Mouse (Mus musculus): ENCODE measurements around the gene Tmem208. TPM values are rescaled to one million over a fixed set of nuclear protein-coding genes. Genes with fewer than 3 reads are reported as not detected.
A peak's percentile ranks its signal among the peaks of the same experiment; 100 is the strongest.

The Tmem208 gene
- total and polyA plus RNA-seq, 2 experiments from 2014 or later = 76.4 to 126 TPM

DNA sequence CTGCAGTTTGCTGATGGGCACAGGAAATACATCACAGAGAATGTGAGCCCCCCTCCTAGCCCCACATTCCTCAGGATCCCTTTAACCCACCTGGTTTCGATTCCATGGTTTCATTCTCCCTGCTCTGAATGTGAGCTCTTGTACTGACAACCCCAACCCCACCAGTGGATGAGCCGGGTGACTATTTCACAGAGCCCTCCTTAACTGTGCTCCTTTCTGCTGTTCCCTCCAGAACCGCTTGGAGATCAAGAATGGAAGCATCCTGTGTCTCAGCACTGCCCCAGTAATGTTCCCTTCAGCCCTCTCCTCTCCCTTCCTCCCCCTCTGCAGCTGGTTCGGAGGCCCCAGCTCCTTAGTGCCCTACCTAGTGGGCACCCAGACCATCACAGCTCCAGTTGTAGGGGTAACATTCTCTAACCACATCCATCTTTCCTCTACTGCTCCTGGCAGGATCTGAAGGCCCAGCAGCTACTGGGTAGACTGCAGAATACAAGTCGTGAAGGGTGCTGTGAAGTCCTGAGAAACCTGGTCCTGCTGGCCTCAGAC lies 19.9 kb upstream of the Tmem208 start:
- Histone ChIP-seq H3K36me3 (ENCODE audit: insufficient read depth) (peaks cover 70% of the 10 kb centered on the region), H3K4me1 (ENCODE audit: insufficient read depth) (peaks cover 4% of the 10 kb centered on the region; the same call in 1 of the 2 replicates), H3K9me3 (ENCODE audit: low read length) (no peaks in the 10 kb centered on the region), H3K4me2 (ENCODE audit: low read depth) (peak overlapping the region; percentile 26; the same call in 1 of the 2 replicates), H3K4me3 (ENCODE audit: low read depth, low read length) (no peak overlapping the region), H3K27ac (ENCODE audit: low read depth, low read length) (no peak overlapping the region), H3K27me3 (ENCODE audit: insufficient read depth, low read length) (no peaks in the 10 kb centered on the region), H3K9ac (peak overlapping the region; percentile 10; the same call in 1 of the 2 replicates)
- ATAC-seq (peak; percentile 51), DNase-seq (no peak)
- no peak for TF ChIP-seq CTCF (IDR thresholded peaks at IDR 0.05; ENCODE audit: low read depth)
- 66% methylated on average over 5 of the region's 5 CpGs for WGBS

DNA sequence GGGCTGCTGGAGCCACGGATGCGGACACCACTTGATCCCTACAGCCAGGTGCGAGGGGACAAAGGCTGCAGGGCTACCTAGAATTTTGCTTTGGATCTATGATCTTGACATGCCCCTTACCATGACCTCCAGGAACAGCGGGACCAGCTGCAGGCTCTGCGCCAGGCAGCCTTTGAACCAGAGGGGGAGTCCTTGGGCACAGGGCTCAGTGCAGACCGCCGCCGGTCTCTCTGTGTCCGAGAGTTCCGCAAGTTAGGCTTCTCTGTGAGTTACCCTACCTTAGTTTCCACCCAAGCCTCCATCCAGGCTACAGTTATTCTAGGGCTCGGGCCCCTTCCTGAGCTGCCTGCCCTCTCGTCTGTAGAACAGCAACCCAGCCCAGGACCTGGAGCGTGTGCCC lies 18.5 kb upstream of the Tmem208 start:
- no peak for DNase-seq
- Histone ChIP-seq H3K4me1 (ENCODE audit: insufficient read depth) (peaks cover 4% of the 10 kb centered on the region; the same call in 1 of the 2 replicates), H3K4me2 (ENCODE audit: low read depth) (no peak overlapping the region), H3K4me3 (ENCODE audit: low read depth, low read length) (no peak overlapping the region), H3K36me3 (ENCODE audit: insufficient read depth) (peaks cover 65% of the 10 kb centered on the region), H3K27ac (ENCODE audit: low read depth, low read length) (no peak overlapping the region), H3K27me3 (ENCODE audit: insufficient read depth, low read length) (no peaks in the 10 kb centered on the region), H3K9ac (no peak overlapping the region), H3K9me3 (ENCODE audit: low read length) (no peaks in the 10 kb centered on the region)
- no peak for TF ChIP-seq CTCF (IDR thresholded peaks at IDR 0.05; ENCODE audit: low read depth)
- ATAC-seq = no peak
- WGBS = 96% methylated on average over 13 of the region's 13 CpGs

DNA sequence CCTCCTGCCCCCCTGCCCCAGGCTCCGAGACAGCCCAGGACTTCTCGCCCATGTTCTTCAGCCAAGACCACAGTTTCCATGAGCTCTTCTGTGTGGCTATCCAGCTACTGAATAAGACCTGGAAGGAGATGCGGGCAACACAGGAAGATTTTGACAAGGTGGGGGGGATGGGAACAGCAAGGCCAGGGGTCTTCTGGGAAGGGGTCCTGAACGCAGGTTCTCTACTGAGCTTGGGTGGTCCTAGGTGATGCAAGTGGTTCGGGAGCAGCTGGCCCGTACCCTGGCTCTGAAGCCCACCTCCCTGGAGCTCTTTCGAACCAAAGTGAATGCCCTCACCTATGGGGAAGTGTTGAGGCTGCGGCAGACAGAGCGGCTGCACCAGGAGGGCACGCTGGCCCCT lies 17.7 kb upstream of the Tmem208 start:
- Histone ChIP-seq H3K4me1 (ENCODE audit: insufficient read depth) (peaks cover 4% of the 10 kb centered on the region; the same call in 1 of the 2 replicates), H3K27me3 (ENCODE audit: insufficient read depth, low read length) (no peaks in the 10 kb centered on the region), H3K36me3 (ENCODE audit: insufficient read depth) (peaks cover 66% of the 10 kb centered on the region), H3K4me3 (ENCODE audit: low read depth, low read length) (no peak overlapping the region), H3K4me2 (ENCODE audit: low read depth) (no peak overlapping the region), H3K9me3 (ENCODE audit: low read length) (no peaks in the 10 kb centered on the region), H3K9ac (no peak overlapping the region), H3K27ac (ENCODE audit: low read depth, low read length) (no peak overlapping the region)
- no peak for DNase-seq
- ATAC-seq = no peak
- TF ChIP-seq CTCF (IDR thresholded peaks at IDR 0.05; ENCODE audit: low read depth) = no peak
- 92% methylated on average over 10 of the region's 10 CpGs for WGBS

DNA sequence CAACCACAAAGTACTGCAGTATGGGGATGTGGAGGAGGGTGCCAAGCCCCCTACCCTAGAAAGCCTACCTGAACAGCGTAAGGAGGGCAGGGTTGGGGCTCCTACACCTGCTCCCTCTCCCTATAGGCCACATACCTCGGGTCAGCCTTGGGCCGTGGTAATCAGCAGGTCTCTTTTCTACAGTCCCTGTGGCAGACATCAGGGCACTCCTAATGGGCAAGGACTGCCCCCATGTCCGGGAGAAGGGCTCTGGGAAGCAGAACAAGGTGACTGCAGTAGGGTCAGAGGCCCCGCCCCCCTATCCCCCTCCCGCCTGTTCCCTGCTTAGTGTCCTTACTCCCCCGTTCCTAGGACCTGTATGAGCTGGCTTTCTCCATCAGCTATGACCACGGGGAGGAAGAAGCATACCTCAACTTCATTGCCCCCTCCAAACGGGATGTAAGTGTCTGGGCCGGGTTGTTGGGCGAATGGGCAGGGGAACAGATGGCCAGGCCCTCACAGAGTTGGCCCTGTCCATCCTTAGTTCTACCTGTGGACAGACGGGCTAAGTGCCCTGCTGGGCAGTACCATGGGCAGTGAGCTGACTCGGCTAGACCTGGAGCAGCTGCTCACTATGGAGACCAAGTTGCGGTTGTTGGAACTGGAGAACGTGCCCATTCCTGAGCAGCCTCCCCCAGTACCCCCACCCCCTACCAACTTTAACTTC lies 16.9 kb upstream of the Tmem208 start:
- Histone ChIP-seq H3K27me3 (ENCODE audit: insufficient read depth, low read length) (no peaks in the 10 kb centered on the region), H3K36me3 (ENCODE audit: insufficient read depth) (peaks cover 67% of the 10 kb centered on the region), H3K27ac (ENCODE audit: low read depth, low read length) (no peak overlapping the region), H3K4me2 (ENCODE audit: low read depth) (no peak overlapping the region), H3K9me3 (ENCODE audit: low read length) (no peaks in the 10 kb centered on the region), H3K4me3 (ENCODE audit: low read depth, low read length) (no peak overlapping the region), H3K4me1 (ENCODE audit: insufficient read depth) (peaks cover 4% of the 10 kb centered on the region; the same call in 1 of the 2 replicates), H3K9ac (no peak overlapping the region)
- ATAC-seq (no peak), DNase-seq (no peak)
- no peak for TF ChIP-seq CTCF (IDR thresholded peaks at IDR 0.05; ENCODE audit: low read depth)
- WGBS = 81% methylated on average over 15 of the region's 15 CpGs

DNA sequence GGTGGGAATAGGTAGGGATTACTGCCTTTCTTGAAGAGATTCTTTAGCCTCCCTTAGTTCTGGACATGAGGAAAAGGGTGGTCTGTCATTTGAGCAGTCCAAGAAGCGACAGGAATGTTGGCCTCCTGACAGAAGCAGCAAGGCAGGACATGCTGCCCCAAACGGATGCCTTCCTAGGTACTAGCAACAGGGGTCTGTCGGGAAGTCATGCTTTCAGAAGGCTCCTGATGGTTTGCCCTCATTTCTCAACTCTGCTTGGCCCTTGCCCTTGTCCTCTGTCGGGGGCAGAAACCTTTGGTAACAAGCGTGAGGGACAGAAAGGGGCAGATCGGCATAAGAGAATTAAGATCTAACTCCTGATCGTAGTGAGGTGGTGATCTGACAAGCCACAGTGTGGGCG lies 16.0 kb upstream of the Tmem208 start:
- peaks cover 4% of the 10 kb centered on the region; the same call in 1 of the 2 replicates for H3K4me1 ChIP-seq (ENCODE audit: insufficient read depth)
- H3K27ac ChIP-seq (ENCODE audit: low read depth, low read length) = no peak overlapping the region
- H3K4me2 ChIP-seq (ENCODE audit: low read depth) = no peak overlapping the region
- H3K36me3 ChIP-seq (ENCODE audit: insufficient read depth) = peaks cover 68% of the 10 kb centered on the region
- no peak overlapping the region for H3K9ac ChIP-seq
- H3K4me3 ChIP-seq (ENCODE audit: low read depth, low read length) = no peak overlapping the region
- DNase-seq (no peak), ATAC-seq (no peak)
- no peaks in the 10 kb centered on the region for H3K27me3 ChIP-seq (ENCODE audit: insufficient read depth, low read length)
- H3K9me3 ChIP-seq (ENCODE audit: low read length) = no peaks in the 10 kb centered on the region
- TF ChIP-seq CTCF (IDR thresholded peaks at IDR 0.05; ENCODE audit: low read depth) = no peak
- 89% methylated on average over 8 of the region's 8 CpGs for WGBS

DNA sequence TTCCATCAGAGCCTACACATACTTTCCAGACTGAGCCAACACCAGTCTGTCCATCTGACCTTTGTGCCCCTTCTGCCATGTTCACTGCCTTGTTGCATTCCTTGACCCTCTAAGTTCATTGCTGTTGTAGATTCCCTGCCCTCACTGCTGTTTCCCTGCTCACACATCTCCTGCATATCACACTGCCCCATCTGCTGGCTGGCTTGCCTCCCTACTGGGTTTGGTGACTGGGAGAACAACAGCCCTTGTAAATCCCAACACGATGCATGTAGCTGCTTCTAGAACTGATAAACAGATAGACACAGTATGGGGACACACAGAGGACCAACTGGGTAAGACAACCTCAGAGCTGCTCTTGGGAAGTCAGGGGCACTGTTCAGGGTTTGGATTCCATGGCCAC lies 14.4 kb upstream of the Tmem208 start:
- H3K9me3 ChIP-seq (ENCODE audit: low read length) = no peaks in the 10 kb centered on the region
- no peak overlapping the region for H3K27ac ChIP-seq (ENCODE audit: low read depth, low read length)
- ATAC-seq = 0 out of 2 replicates have a peak, but pooled peaks have one; percentile 16
- no peak for DNase-seq
- H3K4me2 ChIP-seq (ENCODE audit: low read depth) = no peak overlapping the region
- peaks cover 76% of the 10 kb centered on the region for H3K36me3 ChIP-seq (ENCODE audit: insufficient read depth)
- 0 out of 2 replicates have a peak, but pooled peaks have one; percentile 28 for TF ChIP-seq CTCF (IDR thresholded peaks at IDR 0.05; ENCODE audit: low read depth)
- H3K4me3 ChIP-seq (ENCODE audit: low read depth, low read length) = no peak overlapping the region
- WGBS = 89% methylated on average over 1 of the region's 1 CpGs
- no peaks in the 10 kb centered on the region for H3K27me3 ChIP-seq (ENCODE audit: insufficient read depth, low read length)
- H3K9ac ChIP-seq = no peak overlapping the region
- no peaks in the 10 kb centered on the region for H3K4me1 ChIP-seq (ENCODE audit: insufficient read depth)

DNA sequence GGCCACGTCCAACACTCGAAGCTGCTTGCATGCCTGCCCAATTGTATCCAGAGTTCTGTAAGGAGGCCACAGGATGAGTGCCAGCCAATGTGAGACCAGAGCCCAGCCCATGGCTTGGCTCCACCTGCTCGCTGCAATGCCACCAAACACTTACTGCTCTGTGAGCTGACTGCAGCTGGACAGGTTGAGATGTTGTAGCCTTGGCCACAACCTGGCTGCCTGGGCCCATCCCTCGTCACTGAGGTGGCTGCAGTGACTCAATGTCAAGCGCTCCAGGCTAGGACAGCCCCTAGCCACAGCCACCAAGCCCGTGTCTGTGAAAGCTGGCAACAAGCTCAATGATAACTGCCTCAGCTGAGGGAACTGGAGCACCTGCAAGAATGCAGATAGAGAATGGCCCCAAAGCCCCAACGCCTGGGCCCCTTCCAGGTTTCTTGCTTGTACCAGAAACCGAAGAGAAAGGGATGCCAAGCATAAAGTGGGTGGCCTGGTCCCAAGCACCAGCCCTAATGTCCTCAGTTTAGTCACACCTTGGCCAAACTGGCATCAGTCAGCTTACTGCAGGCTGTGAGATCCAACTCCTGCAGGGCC lies 13.2 kb upstream of the Tmem208 start:
- H3K9ac ChIP-seq = no peak overlapping the region
- no peak overlapping the region for H3K4me3 ChIP-seq (ENCODE audit: low read depth, low read length)
- TF ChIP-seq CTCF (IDR thresholded peaks at IDR 0.05; ENCODE audit: low read depth) = no peak
- no peak overlapping the region for H3K4me2 ChIP-seq (ENCODE audit: low read depth)
- H3K4me1 ChIP-seq (ENCODE audit: insufficient read depth) = no peaks in the 10 kb centered on the region
- H3K9me3 ChIP-seq (ENCODE audit: low read length) = no peaks in the 10 kb centered on the region
- H3K27ac ChIP-seq (ENCODE audit: low read depth, low read length) = no peak overlapping the region
- ATAC-seq (no peak), DNase-seq (no peak)
- H3K27me3 ChIP-seq (ENCODE audit: insufficient read depth, low read length) = no peaks in the 10 kb centered on the region
- peaks cover 74% of the 10 kb centered on the region for H3K36me3 ChIP-seq (ENCODE audit: insufficient read depth)
- 86% methylated on average over 8 of the region's 8 CpGs for WGBS
